Mouse (Mus musculus) kidney, postnatal 4 days (tissue): Measurements from ENCODE around the gene Pqlc3.
"Not testable (repeated sequence)": the region's sequence is repeated elsewhere in the genome, so short reads cannot be mapped to it uniquely, and the experiment has no call there.

ENCODE experiments used
- DNase-seq, 2 experiments: peaks; one replicate each; pipeline ENCODE4 v3.0.0; 2021; ENCODE audit warnings: mixed read lengths in 2 of 2

Pqlc3 gene

DNA sequence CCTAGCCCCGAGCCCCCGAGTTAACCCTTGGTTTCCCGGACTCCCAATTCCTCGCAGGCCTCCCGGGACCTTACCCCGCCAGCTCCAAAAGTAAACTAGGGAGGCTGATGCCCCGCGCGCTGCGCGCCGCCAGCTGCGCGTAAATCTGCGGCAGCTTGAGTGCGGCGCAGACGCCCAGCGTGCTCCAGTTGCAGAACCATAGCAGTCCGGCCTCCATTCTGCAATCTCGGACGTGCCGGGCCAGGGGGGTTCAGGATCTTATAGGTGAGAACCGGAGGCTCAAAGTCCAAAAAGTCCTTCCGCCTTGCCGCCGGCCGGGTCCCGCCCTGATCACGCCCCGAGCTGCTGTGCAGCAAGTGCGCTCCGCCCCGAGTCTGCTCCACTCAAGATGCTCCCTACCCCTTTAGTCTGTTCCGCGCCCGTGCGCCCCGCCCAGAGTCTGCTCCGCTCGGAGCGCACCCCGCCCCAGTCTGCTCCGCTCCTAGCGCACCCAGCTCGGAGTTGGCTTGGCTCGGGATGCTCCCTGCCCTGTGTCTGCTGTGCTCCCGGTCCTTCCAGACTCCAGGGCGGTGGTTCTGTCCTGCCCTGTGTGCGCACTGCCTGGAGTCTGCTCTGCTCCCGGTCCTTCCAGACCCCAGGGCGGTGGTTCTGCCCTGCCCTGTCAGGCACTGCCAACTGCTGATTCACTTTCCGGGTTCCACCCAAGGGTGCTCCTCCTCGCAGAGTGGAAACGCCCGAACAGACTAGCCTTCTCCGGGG is at the start of gene Pqlc3:
Gene Pqlc3, minus strand, starts transcription at position 670 of the 759 bp plus-strand sequence.
- DNase-seq = peak; percentile 87 to 92

DNA sequence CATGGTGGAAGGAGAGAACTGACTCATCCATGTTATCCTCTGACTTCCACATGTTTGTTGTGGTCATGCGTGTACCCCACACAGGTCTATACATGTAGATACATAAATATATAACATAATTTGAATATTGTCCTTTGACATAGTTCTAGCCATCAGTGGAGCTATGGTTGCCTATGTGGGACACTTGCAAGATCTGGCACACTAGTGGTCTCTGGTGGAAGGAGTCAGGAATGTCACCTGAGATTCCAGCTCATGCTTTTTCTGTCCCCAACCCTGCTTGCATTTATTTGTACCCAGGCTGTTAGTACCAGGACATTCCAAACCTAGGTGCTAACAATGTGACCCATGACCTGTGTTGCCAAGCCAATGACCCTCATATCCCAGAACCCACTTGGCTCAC is 49.6 kb upstream of the Pqlc3 start:
- no peak for DNase-seq

DNA sequence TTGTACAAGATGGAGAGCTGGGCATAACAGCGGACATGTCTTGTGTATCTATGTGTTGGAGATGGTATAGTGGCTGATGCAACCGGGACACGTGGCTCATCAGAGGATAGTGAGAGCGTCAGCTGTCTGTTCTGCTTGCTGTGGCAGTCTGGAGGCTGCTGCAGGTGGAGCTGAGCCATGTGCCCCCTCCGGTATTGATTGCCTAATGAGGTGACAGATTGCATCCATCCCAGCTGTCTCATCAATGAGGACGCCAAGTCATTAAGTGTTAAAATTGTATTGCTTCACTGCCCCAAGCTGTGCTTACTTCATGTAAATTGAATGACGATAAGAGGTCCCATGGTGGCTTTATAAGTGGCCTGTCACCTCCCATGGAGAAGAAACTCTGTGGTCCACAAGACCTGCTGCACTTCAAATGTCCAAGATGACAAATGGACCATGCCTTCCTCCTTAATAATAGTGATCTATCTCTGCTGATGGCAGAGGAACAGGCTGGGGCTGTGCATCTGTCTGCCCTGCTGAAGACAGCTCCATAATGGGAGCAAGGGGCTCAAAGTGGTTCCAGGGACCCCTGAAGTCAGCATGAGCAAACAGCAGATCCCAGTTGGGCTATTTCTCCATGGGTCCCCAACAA is 48.9 kb upstream of the Pqlc3 start:
- DNase-seq = no peak

DNA sequence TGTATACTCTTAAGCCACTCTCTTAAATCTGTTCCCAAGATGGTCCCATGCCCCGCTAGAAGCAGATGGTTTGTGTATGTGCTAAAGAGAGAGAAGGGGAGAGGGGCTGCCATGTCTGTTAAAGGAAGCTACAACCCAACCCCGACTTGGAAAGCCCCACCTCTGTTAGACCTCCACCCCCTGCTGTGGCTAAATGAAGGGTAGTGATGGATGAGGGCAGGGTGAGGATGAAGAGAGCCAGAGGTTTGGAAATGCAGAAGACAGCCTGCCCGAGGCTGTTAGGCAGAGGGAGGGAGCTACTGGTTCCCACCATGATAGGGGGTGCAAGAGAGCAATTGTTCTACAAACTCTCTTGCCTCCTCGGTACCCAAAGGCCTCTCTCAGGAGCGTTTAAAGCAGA is 43.1 kb upstream of the Pqlc3 start:
- no peak for DNase-seq

DNA sequence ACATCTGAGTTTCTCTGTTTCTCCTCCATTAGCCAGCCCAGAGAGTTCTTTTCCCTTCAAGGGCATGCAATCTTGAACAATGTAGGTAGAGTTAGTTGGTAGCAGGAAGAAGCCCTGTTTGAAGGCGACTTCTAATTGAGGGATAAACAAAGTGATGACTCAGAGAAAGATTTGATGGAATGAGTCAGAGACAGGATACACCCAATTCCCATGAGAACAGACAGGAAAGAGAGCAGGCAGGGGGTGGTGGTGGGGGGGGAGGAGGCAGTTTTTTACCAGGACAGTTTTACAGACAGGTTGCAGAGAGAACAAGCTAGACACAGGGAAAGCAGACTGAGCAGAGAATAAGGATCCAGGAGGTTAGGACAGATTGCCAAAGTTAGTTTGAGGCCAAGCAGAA is 40.4 kb upstream of the Pqlc3 start:
- DNase-seq = no peak

DNA sequence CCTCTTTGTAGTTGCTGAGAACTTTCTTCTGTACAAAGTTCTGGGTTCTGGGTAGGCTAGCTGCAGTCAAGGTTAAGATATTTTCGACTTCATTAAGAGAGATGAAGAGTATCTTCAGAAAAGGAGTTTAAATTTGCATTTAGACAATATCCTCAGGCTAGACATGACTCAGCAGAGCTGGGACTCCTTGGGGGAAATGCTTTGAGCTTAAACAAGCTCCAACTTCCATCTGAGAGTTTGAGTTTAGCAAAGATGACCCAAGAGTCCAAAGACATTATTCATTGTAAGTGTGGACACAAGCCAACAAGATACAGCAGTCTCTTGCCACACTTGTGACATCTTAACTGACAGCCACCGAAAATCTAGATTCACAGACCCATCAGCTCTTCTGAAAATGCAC is 39.2 kb upstream of the Pqlc3 start:
- no peak for DNase-seq

DNA sequence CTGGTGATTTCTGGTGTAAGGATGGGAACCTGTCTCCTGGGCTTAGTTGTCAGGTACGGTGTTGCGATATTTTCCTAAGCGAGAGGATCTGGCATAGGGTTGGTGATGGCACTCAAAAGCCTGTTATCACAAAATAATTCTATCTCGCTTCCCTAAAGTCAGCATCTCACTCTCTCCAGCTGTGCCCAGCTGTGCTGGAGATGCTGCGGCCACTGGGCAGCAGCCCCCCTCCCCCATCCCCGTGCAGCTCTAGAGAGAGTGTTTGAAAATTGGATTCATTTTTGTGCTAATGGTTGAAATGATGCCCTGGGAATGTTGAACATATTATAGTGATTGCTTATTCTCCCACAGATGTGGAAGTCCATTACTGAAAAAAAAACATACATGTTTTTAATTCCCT is 38.0 kb upstream of the Pqlc3 start:
- DNase-seq = peak; percentile 12 to 44

DNA sequence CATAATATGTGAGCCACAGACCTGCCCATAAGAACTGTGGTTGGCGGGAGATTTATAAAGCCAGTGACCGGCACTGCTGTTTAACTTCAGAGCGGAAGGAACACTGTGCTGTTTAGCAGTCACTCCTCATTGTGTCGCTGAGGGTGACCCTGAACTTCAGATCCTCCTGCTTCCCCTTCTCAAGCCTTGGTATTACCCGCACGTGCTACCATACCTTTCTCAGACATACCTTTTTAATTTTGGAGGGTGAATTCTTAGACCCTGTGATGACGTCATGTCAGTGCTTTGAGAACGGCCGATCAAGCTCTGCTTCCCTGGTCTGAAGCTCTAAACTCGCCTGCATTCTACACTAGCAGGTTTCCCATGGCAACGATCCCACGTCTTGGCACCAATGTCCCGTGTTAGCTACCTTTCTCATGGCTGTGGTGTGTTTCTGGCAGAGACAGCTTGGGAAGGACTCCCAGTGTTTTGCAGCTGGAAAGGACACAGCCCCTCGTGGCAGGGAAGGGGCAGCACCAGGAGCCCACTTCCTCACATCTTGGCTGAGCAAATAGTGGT is 36.9 kb upstream of the Pqlc3 start:
- DNase-seq = no peak

DNA sequence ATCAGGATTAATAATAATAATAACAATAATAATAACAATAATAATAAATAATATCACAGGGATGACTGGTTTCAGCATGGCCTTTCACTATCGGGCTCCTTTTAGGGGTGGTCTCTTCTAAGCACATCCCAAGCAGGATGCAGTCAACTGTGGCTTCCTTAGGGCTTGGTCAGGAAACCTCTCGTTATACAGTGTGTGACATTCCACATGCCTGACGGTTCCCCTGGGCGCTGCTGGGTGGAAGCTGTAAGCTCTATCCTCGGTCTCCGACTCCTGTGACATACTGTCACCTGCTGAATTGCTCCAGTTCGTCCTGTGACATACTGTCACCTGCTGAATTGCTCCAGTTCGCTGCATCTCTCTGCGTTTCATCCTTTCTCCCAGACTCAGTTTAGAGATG is 36.3 kb upstream of the Pqlc3 start:
- DNase-seq = no peak

DNA sequence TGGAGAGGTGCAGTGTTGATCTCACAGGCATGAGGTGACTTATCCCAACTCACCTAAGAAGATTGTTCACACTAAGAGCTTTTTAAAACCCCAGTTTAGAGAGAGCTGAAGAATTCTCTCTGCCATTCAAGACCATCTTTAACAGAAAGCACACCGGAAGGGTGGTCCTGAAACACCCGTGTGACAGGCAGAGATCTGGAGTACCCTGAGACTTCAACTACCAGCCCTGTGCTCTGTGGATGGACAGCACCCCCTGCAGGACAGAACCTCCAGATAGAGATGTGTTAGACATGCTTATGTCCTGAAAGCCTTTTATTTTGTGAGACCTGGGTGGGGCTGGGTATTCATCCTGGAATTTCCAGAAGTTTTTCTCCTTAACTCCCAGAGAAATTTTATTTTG is 34.9 kb upstream of the Pqlc3 start:
- DNase-seq = peak; percentile 51 to 60

DNA sequence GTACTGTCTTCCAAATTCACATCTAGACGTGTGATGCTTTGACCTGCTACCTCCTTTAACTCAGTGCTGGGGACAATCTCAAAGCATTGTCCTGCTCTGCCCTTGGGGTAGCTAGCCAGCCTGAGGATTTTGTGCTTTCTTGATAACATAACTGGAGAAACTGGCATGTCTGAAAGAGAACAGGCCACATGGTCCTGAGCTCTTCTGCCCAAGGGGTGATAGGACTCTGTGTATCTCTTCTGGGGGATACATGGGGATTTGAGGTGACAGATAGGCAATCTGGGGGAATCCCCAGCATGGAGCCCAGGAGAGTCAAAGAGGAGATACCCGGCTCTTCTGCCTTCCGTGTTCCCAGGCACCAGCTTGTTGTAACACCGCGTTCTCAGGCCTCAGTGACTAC is 34.5 kb upstream of the Pqlc3 start:
- DNase-seq = no peak

DNA sequence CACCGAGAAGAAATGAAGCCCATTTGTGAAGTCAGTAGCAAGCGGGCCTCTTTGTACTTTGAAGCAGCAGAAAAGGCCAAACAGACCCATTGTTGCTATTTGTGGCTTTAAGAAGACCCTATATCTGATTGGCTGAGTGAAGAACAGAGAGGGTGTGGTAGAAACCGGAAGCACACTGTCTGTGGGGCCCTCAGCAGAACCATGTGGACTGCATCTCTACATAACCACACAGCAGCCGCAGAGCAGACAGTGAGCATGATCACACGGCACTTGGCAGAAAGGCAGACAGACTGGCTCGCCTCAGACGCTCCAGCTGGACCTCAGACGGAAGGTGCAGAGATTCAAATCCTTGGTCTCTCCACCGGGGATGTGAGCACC is 33.2 kb upstream of the Pqlc3 start:
- DNase-seq = no peak

DNA sequence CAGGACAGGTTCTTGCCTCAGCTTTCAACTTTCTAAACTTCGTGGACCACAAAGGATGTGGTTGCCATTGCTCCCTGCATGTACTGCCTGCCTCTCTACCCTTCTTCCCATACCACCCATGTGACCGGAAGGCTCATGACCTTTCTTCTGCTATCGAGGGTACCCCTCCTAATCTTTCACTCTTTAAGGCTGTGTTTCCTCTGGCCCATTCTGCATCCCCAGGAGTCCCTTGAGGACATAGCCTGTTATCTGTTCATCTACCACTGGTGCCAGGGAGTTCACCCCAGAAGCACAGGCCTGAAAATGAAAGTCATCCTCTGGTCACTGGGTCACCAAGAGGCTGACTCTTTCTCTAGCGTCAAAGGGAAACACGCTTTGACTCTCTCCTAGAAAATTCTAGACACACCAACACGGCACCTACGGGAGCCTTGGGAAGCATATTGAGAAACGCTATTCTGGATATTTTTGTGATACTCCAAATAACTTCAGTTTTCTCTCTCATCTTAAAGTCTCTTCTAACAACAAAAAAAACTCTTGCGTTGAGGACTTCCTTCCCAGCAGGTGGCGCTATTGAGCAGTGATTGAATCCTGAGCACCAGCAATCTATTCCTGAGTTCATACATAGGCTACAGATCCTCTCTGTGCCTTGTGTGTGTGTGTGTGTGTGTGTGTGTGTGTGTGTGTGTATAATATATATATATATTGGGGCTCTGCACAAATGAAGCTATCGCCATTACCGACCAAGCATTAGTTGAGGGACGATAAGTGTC is 32.7 kb upstream of the Pqlc3 start:
- DNase-seq = peak; percentile 90

DNA sequence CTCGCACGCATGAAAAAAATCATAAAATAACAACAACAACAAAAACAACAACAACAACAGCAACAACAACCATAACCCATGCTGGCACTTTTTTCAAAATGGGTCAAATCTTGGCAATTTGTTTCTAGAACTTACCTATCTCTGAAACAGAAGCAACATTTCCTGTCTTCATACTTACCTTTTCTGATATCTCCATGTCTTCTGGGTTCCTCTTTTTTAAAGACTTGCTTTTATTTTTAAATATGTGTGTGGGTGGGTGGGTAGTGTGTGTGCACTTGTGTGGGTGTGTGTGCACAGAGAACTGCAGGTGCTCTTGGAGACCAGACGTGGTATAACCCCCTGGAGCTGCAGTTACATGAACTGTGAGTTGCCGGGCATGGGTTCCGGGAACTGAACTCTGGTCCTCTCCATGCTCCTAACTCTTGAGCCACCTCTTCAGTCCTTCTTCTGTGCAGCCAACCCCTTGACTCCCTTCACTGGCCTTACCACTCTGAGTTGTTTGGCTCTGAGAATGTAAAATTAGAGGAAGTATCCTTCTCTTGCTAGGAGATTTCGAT is 24.4 kb upstream of the Pqlc3 start:
- no peak for DNase-seq

DNA sequence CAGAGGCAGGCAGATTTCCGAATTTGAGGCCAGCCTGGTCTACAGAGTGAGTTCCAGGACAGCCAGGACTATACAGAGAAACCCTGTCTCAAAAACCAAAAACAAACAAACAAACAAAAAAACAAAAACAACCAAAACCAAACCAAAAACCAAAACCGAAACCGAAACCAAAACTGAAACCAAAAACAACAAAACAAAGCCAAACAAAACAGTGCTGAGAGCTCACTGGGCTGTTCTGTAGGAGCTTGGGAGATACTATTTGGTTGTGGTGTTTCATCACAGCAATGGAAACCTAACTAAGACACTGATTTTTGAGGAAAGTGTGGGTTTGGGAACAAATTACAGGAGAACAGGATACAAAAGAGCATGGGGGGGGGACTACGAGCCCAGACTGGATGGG is 21.9 kb upstream of the Pqlc3 start:
- no peak for DNase-seq

DNA sequence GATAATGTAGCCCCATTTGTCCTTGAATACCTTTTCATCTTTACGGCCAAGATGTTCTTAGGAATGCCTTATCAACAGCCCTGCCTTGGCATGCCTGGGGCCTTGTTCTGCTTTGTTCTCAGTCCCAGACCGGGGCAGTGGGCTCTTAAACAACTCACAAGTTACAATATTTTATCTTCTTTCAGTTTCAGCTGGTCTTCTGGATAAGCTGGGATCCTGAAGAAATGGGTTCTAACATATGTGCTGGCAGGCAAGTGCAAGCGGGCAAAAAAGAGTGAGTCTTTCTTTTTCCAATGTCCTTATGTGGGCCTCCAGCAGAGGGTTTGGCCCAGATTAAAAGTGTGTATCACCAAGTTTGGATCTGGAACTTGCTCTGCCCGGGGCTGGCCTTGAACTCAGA is 20.9 kb upstream of the Pqlc3 start:
- not testable (repeated sequence) for DNase-seq

DNA sequence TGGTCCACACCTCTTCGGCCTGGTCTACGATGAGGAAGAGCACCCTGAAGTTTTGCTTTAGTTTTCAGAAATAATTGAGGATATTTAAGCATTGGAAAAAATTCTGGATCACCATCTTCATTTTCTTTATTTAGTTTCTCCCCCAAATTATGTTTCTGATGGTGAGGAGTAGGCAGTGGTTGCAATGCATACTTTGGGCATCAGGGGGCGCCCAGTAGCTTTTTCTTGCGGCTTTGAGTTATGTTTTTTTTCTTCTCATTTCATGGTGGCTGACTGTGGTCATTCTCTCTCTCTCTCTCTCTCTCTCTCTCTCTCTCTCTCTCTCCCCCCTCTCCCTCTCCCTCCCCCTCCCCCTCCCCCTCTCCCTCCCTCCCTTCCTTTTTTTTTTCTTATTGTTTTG is 18.3 kb upstream of the Pqlc3 start:
- DNase-seq = peak; percentile 80

DNA sequence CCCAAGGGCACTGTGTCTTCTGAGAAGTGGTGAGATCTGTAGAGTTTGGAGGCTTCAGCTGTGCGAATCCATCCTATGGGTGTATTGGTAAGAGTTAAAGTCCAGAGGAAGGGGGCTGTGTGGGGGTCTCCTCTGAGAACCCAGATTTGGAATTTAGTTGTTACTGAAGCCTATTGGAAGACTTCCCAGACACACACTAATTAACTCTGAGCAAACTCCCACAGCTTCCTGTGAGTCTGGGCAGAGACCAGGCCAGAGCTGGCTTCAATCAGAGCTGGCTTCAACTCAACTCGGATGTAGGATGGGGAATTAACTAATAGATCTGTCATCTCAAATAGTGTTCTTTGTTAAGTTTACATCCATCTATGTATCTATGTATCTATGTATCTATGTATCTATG is 15.5 kb upstream of the Pqlc3 start:
- DNase-seq = peak; percentile 41 to 48

DNA sequence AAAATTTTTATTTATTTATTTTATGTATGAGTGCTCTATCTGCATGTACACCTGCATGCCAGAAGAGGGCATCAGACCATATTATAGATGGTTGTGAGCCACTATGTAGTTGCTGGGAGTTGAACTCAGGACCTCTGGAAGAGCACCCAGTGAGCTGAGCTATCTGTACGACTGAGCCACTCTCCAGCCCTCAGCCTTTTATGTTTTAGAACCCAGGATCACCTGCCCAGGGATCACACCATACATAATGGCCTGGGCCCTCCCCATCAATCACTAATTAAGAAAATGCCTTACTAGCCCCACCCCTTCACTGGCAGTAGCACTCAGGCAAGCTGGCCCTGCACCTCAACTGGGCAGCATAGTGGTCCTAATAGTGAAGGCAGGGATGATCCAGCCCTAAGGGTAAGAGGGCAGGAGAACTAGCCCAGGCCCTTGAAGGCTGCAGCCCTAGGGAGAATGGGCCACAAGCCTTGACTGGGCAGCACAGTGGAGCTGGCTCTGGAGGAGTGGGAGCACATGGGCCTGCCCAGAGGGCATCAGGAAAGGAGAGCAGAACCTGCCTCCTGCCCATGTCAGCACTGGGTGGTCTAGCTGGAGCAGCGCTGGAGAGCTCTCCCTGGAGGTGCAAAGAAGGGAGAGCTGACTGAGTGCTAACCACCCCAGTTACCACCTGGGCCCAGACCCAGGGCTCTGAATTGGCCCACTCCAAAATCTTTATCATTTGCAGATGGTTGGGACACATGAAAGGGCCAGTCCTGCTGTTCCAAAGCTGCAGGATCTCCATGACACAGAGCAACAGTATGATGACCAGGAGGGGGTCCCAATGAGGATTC is 12.1 kb upstream of the Pqlc3 start:
- DNase-seq = no peak

DNA sequence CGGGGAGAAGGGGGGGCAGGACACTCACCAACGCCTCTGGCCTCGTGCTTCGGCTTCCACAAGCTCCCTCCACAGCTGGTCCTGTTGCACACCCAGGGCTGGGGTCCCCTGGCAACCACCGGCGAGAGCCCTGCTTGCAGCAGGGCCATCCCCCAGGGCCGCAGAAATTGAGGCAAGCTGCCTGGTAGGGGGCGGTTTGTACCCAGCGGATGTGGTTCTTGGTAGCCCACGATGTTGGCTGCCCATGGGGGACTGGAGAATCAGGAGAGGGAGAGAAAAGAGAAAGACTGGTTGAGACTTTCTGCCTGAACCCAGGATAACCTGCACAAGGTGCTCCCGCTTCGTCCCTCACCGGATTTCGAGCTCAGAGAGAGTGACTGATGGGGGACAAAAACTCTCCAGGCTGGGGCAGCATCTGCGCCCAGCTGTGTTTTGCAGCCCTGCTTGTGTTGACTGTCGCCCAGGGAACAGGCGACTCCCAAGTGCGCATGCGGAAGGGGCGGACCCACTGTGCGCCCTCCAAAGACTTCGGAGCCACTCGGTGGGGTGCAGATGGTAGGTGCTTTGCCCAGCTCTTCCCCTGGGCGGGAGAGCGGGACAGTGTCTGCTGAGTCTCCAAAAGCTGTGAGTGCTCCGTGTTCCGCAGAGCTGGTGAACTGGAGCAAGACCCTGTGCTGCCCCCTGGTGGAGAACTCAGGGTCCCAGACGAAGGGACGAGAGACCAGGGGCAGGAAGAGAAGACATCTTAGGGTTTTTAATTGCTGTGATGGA is 11.1 kb upstream of the Pqlc3 start, which contains the start of gene 2410004P03Rik:
Gene 2410004P03Rik, minus strand, starts transcription at position 628 of the 771 bp plus-strand sequence.
- DNase-seq = peak; percentile 89 to 91

DNA sequence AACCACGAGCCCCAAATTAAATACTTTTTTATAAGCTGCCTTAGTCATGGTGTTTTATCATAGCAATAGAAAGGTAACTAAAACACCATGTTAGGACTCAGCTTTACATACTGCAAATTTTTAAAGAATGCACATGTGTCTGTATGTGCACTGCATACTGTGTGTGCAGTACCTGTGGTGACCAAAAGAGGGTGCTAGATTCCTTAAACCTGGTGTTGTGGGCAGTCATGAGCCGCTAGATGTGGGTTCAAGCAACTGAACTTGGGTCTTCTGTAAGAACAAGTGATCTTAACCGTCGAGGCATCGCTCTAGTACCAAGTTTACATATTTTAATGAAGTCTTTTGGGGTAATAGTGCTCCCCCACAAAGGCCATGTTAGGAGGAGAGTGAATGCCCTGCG is 9.3 kb upstream of the Pqlc3 start:
- no peak for DNase-seq
